Mouse (Mus musculus) liver, embryonic 13.5 days (tissue): Measurements from ENCODE around the gene Dnajc5. TPM values are rescaled to one million over a fixed set of nuclear protein-coding genes. Genes with fewer than 3 reads are reported as not detected.

Experiments used
- ATAC-seq: fragments of 200-750 bp; cut with Nextera tagmentation; 2 replicates; pipeline ENCODE4 v1.8.0; 2017; ENCODE audit warnings: low read depth, mild to moderate bottlenecking, moderate number of reproducible peaks, moderate library complexity
- DNase-seq: peaks from one replicate; pipeline ENCODE4 v3.0.0; 2022
- H3K27ac ChIP-seq: fragments of 300-500 bp; sonication (generic); 2 replicates; pipeline ENCODE4 v1.5.1; 2015; ENCODE audit warnings: moderate library complexity, mild to moderate bottlenecking, inconsistent platforms
- H3K27me3 ChIP-seq: fragments of 300-500 bp; sonication (generic); 2 replicates; pipeline ENCODE4 v1.6.1; 2015; ENCODE audit warnings: mild to moderate bottlenecking, inconsistent platforms
- H3K36me3 ChIP-seq: fragments of 300-500 bp; sonication (generic); 2 replicates; pipeline ENCODE4 v1.6.1; 2015; ENCODE audit warnings: mild to moderate bottlenecking, inconsistent platforms
- H3K4me1 ChIP-seq: fragments of 300-500 bp; sonication (generic); replicated peaks from 2 replicates; pipeline ENCODE4 v1.6.1; 2015; ENCODE audit warnings: inconsistent platforms
- H3K4me2 ChIP-seq: fragments of 300-500 bp; sonication (generic); 2 replicates; pipeline ENCODE4 v1.6.1; 2015; ENCODE audit warnings: inconsistent platforms, mild to moderate bottlenecking, moderate library complexity
- H3K4me3 ChIP-seq: fragments of 300-500 bp; sonication (generic); replicated peaks from 2 replicates; pipeline ENCODE4 v1.5.1; 2015; ENCODE audit warnings: mild to moderate bottlenecking, inconsistent platforms
- H3K9ac ChIP-seq: fragments of 300-500 bp; sonication (generic); 2 replicates; pipeline ENCODE4 v1.6.1; 2015; ENCODE audit warnings: mild to moderate bottlenecking, inconsistent platforms
- H3K9me3 ChIP-seq: fragments of 300-500 bp; sonication (generic); replicated peaks from 2 replicates; pipeline ENCODE4 v1.6.1; 2016; ENCODE audit warnings: inconsistent platforms
- WGBS: fragments of 180-500 bp; shearing (Covaris S2); methylation state at CpG from one replicate; pipeline ENCODE4 v1.1.7; 2015; ENCODE audit not compliant: insufficient replicate concordance; 5-methylcytosine and 5-hydroxymethylcytosine counted together
- polyA plus RNA-seq: library from polyadenylated mRNA; unstranded; fragments of >200 nt; fragmentation: Nextera tagmentation; extraction: Ambion mirVana; gene quantifications from 2 replicates; pipeline ENCODE4 v1.2.1, GENCODE M21; 2015

Dnajc5 gene
- polyA plus RNA-seq, 1 experiment from 2014 or later = 29.6 TPM

DNA sequence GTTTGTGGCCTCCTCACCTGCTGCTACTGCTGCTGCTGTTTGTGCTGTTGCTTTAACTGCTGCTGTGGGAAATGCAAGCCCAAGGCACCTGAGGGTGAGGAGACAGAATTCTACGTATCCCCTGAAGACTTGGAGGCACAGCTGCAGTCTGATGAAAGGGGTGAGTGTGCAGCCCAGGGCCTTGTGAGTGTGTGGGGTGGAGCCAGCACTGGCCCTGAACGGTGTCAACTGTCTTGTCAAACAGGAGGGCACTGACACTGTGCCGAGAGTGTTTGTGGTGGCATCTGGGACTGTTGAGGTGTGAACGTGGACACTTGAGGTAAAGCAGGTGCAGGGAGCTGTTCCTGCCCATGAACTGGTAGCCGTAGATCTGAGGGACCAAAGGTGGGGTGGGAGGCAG lies 28.4 kb downstream of the Dnajc5 start:
- H3K4me3 ChIP-seq = no peak overlapping the region
- H3K9ac ChIP-seq = no peak overlapping the region
- H3K4me1 ChIP-seq = peaks cover 45% of the 10 kb centered on the region
- no peak overlapping the region for H3K4me2 ChIP-seq
- DNase-seq (no peak), ATAC-seq (no peak)
- WGBS = 80% methylated on average over 5 of the region's 5 CpGs
- H3K27ac ChIP-seq = no peak overlapping the region
- H3K36me3 ChIP-seq = peaks cover 68% of the 10 kb centered on the region
- H3K27me3 ChIP-seq = no peaks in the 10 kb centered on the region
- no peaks in the 10 kb centered on the region for H3K9me3 ChIP-seq

GRCm38 (mm10) chr2:181550233-181550632 lies 29.9 kb downstream of the Dnajc5 start:
- no peak overlapping the region for H3K9ac ChIP-seq
- H3K4me2 ChIP-seq = no peak overlapping the region
- no peak overlapping the region for H3K27ac ChIP-seq
- H3K4me1 ChIP-seq = peaks cover 40% of the 10 kb centered on the region
- ATAC-seq (no peak), DNase-seq (no peak)
- WGBS = 80% methylated on average over 2 of the region's 2 CpGs
- H3K36me3 ChIP-seq = peaks cover 68% of the 10 kb centered on the region
- H3K9me3 ChIP-seq = no peaks in the 10 kb centered on the region
- no peak overlapping the region for H3K4me3 ChIP-seq
- no peaks in the 10 kb centered on the region for H3K27me3 ChIP-seq

DNA sequence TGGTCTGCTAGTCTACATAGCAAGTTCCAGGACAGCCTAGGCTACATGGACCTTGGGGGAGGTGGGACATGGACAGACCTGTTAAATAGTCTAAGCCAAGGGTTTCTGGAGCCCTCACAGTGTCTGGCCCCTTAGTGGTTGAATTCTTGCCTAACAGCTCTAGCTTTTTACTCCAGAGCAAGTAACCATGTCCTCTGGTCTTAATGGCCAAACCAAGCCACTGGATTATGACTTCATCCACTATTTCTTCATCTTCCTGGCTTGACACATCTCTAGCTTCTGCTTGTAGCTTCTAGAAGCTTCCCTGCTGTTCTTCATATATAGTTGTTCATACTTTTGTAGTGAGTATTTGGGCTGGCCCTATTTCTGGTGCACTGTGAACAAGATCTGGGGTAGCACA lies 33.5 kb downstream of the Dnajc5 start:
- Histone ChIP-seq H3K27me3 (no peaks in the 10 kb centered on the region), H3K27ac (no peak overlapping the region), H3K9ac (no peak overlapping the region), H3K36me3 (peaks cover 44% of the 10 kb centered on the region), H3K9me3 (no peaks in the 10 kb centered on the region), H3K4me2 (no peak overlapping the region), H3K4me1 (peaks cover 13% of the 10 kb centered on the region), H3K4me3 (no peak overlapping the region)
- no peak for DNase-seq
- ATAC-seq = no peak

DNA sequence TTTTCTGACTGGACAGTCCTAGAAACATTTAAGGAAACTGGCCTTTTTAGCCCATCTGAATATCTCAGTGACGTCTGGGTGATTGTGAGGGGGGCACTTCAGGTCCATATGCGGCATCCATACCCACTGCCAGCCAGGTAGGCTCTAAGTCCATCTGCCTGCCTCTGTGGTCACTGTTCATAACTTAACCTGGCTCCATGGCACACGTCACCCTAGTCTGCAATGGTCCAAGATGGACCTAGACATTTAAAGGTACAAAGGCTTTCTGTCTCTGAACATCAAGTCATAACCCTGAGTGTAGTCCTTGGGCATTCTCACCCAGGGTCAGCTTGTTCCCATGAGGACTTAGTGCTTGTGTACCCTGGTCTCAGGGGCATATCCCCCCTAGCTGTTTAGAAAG lies 47.1 kb downstream of the Dnajc5 start:
- ATAC-seq = no peak
- Histone ChIP-seq H3K4me2 (no peak overlapping the region), H3K4me3 (no peak overlapping the region), H3K9me3 (no peaks in the 10 kb centered on the region), H3K27ac (no peak overlapping the region), H3K9ac (no peak overlapping the region), H3K27me3 (no peaks in the 10 kb centered on the region), H3K4me1 (peaks cover 44% of the 10 kb centered on the region), H3K36me3 (peaks cover 7% of the 10 kb centered on the region)
- DNase-seq = no peak
- WGBS = 75% methylated on average over 3 of the region's 3 CpGs

GRCm38 (mm10) chr2:181568272-181569008 lies 48.2 kb downstream of the Dnajc5 start:
- H3K9me3 ChIP-seq = no peaks in the 10 kb centered on the region
- peak overlapping the region; percentile 47 for H3K9ac ChIP-seq
- peaks cover 50% of the 10 kb centered on the region for H3K4me1 ChIP-seq
- ATAC-seq = peak; percentile 83
- WGBS = 23% methylated on average over 7 of the region's 7 CpGs
- H3K27ac ChIP-seq = peak overlapping the region; percentile 78
- DNase-seq = peak; percentile 55
- H3K36me3 ChIP-seq = peaks cover 15% of the 10 kb centered on the region
- no peak overlapping the region for H3K4me3 ChIP-seq
- peak overlapping the region; percentile 46 for H3K4me2 ChIP-seq
- H3K27me3 ChIP-seq = no peaks in the 10 kb centered on the region

- Histone ChIP-seq H3K27ac (no peak overlapping the region), H3K9me3 (no peaks in the 10 kb centered on the region), H3K4me3 (no peak overlapping the region), H3K9ac (no peak overlapping the region), H3K4me2 (no peak overlapping the region), H3K27me3 (no peaks in the 10 kb centered on the region), H3K4me1 (peaks cover 64% of the 10 kb centered on the region), H3K36me3 (peaks cover 23% of the 10 kb centered on the region)
- WGBS = 93% methylated on average over 10 of the region's 10 CpGs
- DNase-seq = no peak
- ATAC-seq = no peak
These were observed 49.6 kb downstream of the Dnajc5 start for GRCm38 (mm10) chr2:181569856-181570255.

GRCm38 (mm10) chr2:181570375-181570774 lies 50.1 kb downstream of the Dnajc5 start:
- H3K4me1 ChIP-seq = peaks cover 69% of the 10 kb centered on the region
- ATAC-seq = no peak
- H3K9ac ChIP-seq = no peak overlapping the region
- no peak overlapping the region for H3K4me3 ChIP-seq
- H3K4me2 ChIP-seq = no peak overlapping the region
- no peak for DNase-seq
- peaks cover 24% of the 10 kb centered on the region for H3K36me3 ChIP-seq
- H3K27me3 ChIP-seq = no peaks in the 10 kb centered on the region
- no peaks in the 10 kb centered on the region for H3K9me3 ChIP-seq
- 79% methylated on average over 8 of the region's 8 CpGs for WGBS
- no peak overlapping the region for H3K27ac ChIP-seq

DNA sequence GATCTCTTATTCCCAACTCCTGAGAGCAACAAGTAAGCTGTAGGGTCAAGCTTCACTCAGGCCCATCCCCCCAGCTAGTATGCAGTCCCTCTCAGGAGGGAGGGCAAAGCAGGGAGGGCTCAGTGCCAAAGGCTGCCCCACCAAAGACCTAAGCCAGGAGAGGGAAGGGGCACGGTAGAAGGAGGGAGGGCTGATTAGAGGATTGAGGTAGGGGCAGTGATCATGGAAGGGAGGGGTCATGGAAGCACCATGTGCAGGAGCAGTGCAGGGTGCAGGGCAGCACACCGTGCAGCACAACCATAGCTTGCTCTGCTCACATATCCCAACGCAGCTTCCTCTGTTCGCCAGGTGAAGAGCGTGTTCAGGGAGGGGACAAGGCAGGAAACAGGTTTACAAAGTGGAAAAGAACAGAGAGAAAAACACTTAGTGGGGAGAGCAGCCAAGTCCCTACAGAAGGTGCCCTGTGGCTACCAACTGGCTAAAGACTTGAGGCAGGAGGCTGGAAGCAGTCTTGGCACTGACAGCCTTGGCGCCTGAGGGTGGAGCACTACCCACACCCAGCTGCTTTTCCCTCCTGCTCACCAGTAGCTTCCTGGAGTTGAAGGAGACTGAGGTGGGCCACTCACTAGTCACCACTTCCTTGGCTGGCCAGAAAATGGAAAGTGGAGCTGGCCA lies 50.8 kb downstream of the Dnajc5 start:
- WGBS = 72% methylated on average over 6 of the region's 6 CpGs
- no peaks in the 10 kb centered on the region for H3K9me3 ChIP-seq
- no peak overlapping the region for H3K4me3 ChIP-seq
- H3K27ac ChIP-seq = peak overlapping the region; percentile 10; the same call in 1 of the 2 replicates
- H3K9ac ChIP-seq = 0 out of 2 replicates have a peak overlapping the region, but pooled peaks have one; percentile 17
- ATAC-seq (no peak), DNase-seq (no peak)
- H3K4me2 ChIP-seq = 0 out of 2 replicates have a peak overlapping the region, but pooled peaks have one; percentile 30
- H3K36me3 ChIP-seq = peaks cover 24% of the 10 kb centered on the region
- H3K27me3 ChIP-seq = no peaks in the 10 kb centered on the region
- H3K4me1 ChIP-seq = peaks cover 74% of the 10 kb centered on the region

DNA sequence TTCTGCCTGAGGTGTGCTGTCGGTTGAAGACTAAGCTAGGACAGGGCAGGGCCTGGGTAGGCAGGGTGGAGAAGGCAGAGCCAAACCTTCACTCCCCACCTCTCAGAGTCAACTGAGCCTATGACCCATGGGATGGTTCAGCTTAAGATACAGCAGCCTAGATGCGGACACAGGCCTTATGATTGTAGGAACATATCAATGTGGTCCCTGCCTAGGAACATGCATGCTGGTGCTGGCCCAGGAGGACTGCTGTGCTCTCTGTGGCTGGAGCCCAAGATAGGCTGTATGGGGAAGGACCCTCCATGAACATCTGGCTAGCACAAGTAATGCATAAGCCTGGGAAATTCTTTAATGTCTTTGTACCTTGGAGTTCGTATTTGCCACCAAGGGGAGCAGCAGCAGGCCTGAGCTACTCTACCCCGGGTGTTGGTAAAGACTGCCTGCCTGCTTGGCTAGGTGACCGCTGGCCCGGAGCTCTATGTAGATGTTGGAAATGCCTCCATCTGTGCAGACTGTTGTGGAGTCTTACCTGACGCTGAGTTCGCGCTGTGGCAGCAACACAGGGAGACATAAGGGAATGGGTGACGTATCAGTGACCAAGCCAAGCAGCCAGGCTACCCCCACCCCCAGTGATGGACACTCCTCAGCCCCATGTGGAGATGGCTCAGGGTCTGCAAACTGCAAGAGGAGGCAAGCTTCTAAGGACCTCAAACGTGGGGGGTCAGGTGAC lies 51.8 kb downstream of the Dnajc5 start:
- Histone ChIP-seq H3K9me3 (no peaks in the 10 kb centered on the region), H3K4me3 (no peak overlapping the region), H3K27me3 (no peaks in the 10 kb centered on the region), H3K27ac (0 out of 2 replicates have a peak overlapping the region, but pooled peaks have one; percentile 10), H3K9ac (no peak overlapping the region), H3K36me3 (peaks cover 24% of the 10 kb centered on the region), H3K4me1 (peaks cover 85% of the 10 kb centered on the region), H3K4me2 (no peak overlapping the region)
- WGBS = 86% methylated on average over 11 of the region's 11 CpGs
- ATAC-seq (no peak), DNase-seq (no peak)

GRCm38 (mm10) chr2:181572921-181573920 lies 52.9 kb downstream of the Dnajc5 start:
- Histone ChIP-seq H3K4me1 (peaks cover 91% of the 10 kb centered on the region), H3K27me3 (no peaks in the 10 kb centered on the region), H3K4me3 (no peak overlapping the region), H3K4me2 (no peak overlapping the region), H3K27ac (no peak overlapping the region), H3K36me3 (peaks cover 24% of the 10 kb centered on the region), H3K9ac (no peak overlapping the region), H3K9me3 (no peaks in the 10 kb centered on the region)
- 88% methylated on average over 15 of the region's 15 CpGs for WGBS
- no peak for DNase-seq
- no peak for ATAC-seq
